Mouse (Mus musculus) midbrain, embryonic 13.5 days (tissue): ENCODE measurements around the gene Sfrp2. TPM values are rescaled to one million over a fixed set of nuclear protein-coding genes. Genes with fewer than 3 reads are reported as not detected.

Experiments
- ATAC-seq: fragments of 200-750 bp; cut with Nextera tagmentation; 2 replicates; pipeline ENCODE4 v1.8.0; 2017; ENCODE audit warnings: mild to moderate bottlenecking, moderate TSS enrichment, moderate library complexity
- H3K27ac ChIP-seq: fragments of 300-500 bp; sonication (generic); 2 replicates; pipeline ENCODE4 v1.5.1; 2015; ENCODE audit warnings: inconsistent platforms, mild to moderate bottlenecking, moderate library complexity
- H3K27me3 ChIP-seq: fragments of 300-500 bp; sonication (generic); 2 replicates; pipeline ENCODE4 v1.6.1; 2015; ENCODE audit warnings: mild to moderate bottlenecking, inconsistent platforms
- H3K36me3 ChIP-seq: fragments of 300-500 bp; sonication (generic); 2 replicates; pipeline ENCODE4 v1.6.1; 2015; ENCODE audit warnings: mild to moderate bottlenecking, inconsistent platforms
- H3K4me1 ChIP-seq: fragments of 300-500 bp; sonication (generic); replicated peaks from 2 replicates; pipeline ENCODE4 v1.6.1; 2015; ENCODE audit warnings: inconsistent platforms
- H3K4me2 ChIP-seq: fragments of 300-500 bp; sonication (generic); replicated peaks from 2 replicates; pipeline ENCODE4 v1.6.1; 2015; ENCODE audit warnings: moderate library complexity, mild to moderate bottlenecking, inconsistent platforms
- H3K4me3 ChIP-seq: fragments of 300-500 bp; sonication (generic); replicated peaks from 2 replicates; pipeline ENCODE4 v1.5.1; 2015; ENCODE audit warnings: mild to moderate bottlenecking, inconsistent platforms
- H3K9ac ChIP-seq: fragments of 300-500 bp; sonication (generic); replicated peaks from 2 replicates; pipeline ENCODE4 v1.6.1; 2015; ENCODE audit warnings: mild to moderate bottlenecking, inconsistent platforms
- H3K9me3 ChIP-seq: fragments of 300-500 bp; sonication (generic); 2 replicates; pipeline ENCODE4 v1.6.1; 2016; ENCODE audit warnings: mild to moderate bottlenecking, inconsistent platforms
- WGBS: fragments of 180-500 bp; shearing (Covaris S2); methylation state at CpG from one replicate; pipeline ENCODE4 v1.1.7; 2015; 5-methylcytosine and 5-hydroxymethylcytosine counted together
- polyA plus RNA-seq: library from polyadenylated mRNA; unstranded; fragments of >200 nt; fragmentation: Nextera tagmentation; extraction: Ambion mirVana; gene quantifications from 2 replicates; pipeline ENCODE4 v1.2.1, GENCODE M21; 2015

Gene Sfrp2
- polyA plus RNA-seq, 1 experiment from 2014 or later, result 35.7 TPM

DNA sequence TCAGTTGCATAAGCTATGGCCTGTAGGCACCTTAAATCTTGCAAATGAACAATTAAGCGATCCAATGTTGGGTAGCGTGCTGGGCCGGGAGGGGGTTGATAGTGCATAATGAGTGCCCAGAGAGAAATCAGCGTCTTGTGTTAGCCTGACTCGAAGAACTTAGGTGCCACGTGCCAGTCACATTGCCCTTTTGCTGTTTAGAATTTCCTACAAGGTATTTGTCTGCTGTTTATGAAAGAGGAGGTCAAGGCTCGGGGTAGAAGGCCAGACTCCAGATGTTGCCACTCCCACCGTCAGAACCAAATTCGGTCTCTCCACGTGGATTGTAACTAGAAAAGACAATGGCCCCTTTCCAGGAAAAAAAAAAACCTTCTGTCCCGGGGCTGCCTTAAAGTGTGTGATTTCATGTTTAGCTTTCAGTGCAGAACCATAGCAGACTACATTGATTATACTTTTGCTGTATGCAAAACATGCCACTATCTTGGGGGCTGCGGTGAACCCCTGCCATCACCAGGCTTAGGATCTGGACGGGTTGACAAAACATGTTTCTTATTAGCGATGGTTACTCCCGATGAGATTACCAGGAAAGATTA, 11.0 kb upstream of the Sfrp2 start:
- no peaks in the 10 kb centered on the region for H3K4me1 ChIP-seq
- no peaks in the 10 kb centered on the region for H3K9me3 ChIP-seq
- no peak for ATAC-seq
- H3K27me3 ChIP-seq, result no peaks in the 10 kb centered on the region
- 84% methylated on average over 15 of the region's 15 CpGs for WGBS
- H3K36me3 ChIP-seq, result no peaks in the 10 kb centered on the region
- no peak overlapping the region for H3K4me2 ChIP-seq
- H3K27ac ChIP-seq, result no peak overlapping the region
- no peak overlapping the region for H3K9ac ChIP-seq
- no peak overlapping the region for H3K4me3 ChIP-seq

DNA sequence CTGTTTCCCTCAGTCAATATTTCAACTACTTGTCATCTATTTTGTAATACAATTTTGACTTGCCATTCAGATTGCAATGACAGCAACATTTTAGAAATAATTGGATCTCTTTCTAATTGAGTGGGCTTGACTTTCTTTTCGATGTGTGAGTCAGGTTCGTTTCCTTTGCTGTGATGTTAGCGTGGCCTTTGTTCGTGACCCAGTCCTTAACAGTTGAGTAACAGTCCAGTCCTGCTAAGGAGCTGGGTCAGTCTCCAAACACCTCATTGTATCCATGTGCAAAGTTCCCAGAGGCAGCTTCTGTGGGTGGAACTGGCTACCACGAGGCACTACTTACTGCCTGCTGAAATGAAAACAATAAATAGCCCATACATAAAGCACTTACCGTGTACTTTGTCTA, 10.5 kb upstream of the Sfrp2 start:
- Histone ChIP-seq H3K27me3 (no peaks in the 10 kb centered on the region), H3K4me1 (no peaks in the 10 kb centered on the region), H3K4me3 (no peak overlapping the region), H3K27ac (no peak overlapping the region), H3K9ac (no peak overlapping the region), H3K4me2 (no peak overlapping the region), H3K36me3 (no peaks in the 10 kb centered on the region), H3K9me3 (no peaks in the 10 kb centered on the region)
- WGBS, result 85% methylated on average over 6 of the region's 6 CpGs
- no peak for ATAC-seq

DNA sequence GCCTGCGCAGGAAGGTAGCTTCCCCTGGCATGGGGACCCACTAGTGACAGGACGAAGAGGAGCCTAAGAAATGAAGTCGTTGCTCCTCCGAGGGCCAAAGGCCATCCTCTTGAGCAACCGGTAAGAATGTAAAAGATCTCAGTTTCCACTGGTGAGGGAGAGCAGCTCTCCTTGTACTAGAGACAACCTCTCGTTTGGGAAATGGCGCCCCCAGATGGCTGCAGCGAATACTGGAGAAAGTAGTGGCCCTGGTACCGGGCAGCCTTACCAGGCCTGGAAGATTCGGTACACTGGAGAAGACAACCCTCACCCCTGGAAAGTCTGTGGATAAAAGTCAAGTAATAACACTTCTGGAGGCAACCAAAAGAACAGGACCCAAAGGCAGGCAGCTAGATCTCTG, 3.8 kb upstream of the Sfrp2 start:
- Histone ChIP-seq H3K4me3 (no peak overlapping the region), H3K4me2 (no peak overlapping the region), H3K27me3 (0 out of 2 replicates have a peak, but pooled peaks cover 20% of the 10 kb centered on the region), H3K4me1 (peaks cover 32% of the 10 kb centered on the region), H3K9ac (no peak overlapping the region), H3K27ac (no peak overlapping the region), H3K36me3 (no peaks in the 10 kb centered on the region), H3K9me3 (no peaks in the 10 kb centered on the region)
- 75% methylated on average over 10 of the region's 10 CpGs for WGBS
- ATAC-seq, result no peak

DNA sequence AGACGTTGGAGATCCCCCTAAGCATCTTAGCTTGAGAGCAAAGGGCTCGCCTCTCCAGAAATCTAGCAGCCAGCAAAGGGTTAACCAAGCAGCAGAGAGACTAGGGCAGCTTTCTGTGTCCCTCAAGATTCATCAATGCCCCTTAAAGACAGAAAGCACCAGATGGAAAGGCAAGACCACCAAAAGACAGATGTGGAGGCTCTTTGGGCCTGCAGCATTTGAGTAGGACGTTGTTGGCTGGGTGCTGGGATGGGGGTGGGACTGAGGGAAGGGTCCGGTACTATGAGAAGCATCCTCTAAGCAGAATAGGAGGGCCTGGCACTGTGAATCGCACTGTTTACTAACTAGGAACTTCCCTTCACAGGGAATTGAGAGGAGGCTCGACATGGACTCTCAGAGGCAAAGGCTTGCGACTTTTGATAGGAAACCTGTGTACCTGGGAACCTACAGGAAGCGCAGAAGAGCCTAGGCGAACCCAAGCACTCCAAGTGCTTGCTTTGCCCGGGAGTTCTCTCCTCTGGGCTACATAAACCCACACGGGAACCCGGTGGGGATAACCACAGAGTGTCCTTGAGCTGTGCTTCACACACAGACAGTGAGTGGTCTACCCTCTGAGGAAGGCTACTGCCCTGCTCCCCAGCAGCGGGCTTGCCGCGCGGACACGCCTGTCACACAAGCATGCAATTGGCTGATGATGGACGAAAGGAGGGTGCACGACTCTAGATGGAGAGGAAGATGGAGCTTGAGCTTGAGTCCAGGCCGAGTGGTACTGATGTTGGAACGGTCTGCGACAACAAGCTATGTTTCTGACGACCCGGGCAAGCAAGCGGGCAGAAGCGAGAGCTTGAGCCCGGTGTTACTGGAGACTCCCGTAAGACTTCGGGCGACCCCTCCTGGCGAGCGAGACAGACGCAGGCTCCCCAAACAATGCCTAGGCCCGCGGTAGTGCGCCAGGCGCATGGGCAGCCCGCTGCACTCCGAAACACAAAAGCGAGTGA, 2.3 kb upstream of the Sfrp2 start:
- no peaks in the 10 kb centered on the region for H3K9me3 ChIP-seq
- H3K36me3 ChIP-seq, result no peaks in the 10 kb centered on the region
- H3K27ac ChIP-seq, result no peak overlapping the region
- H3K4me1 ChIP-seq, result peaks cover 46% of the 10 kb centered on the region
- 8% methylated on average over 40 of the region's 40 CpGs for WGBS
- peak; percentile 77 for ATAC-seq
- H3K4me3 ChIP-seq, result peak overlapping the region; percentile 41
- peak overlapping the region; percentile 58 for H3K4me2 ChIP-seq
- 0 out of 2 replicates have a peak, but pooled peaks cover 20% of the 10 kb centered on the region for H3K27me3 ChIP-seq
- H3K9ac ChIP-seq, result peak overlapping the region; percentile 60

DNA sequence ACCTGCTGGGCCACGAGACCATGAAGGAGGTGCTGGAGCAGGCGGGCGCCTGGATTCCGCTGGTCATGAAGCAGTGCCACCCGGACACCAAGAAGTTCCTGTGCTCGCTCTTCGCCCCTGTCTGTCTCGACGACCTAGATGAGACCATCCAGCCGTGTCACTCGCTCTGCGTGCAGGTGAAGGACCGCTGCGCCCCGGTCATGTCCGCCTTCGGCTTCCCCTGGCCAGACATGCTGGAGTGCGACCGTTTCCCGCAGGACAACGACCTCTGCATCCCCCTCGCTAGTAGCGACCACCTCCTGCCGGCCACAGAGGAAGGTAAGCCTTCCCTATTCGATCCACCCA, 577 bp downstream of the Sfrp2 start:
- Histone ChIP-seq H3K9me3 (no peaks in the 10 kb centered on the region), H3K4me2 (peak overlapping the region; percentile 91), H3K4me1 (peaks cover 50% of the 10 kb centered on the region), H3K4me3 (peak overlapping the region; percentile 62), H3K9ac (peak overlapping the region; percentile 75), H3K27ac (no peak overlapping the region), H3K27me3 (0 out of 2 replicates have a peak, but pooled peaks cover 20% of the 10 kb centered on the region), H3K36me3 (peaks cover 10% of the 10 kb centered on the region; the same call in 1 of the 2 replicates)
- peak; percentile 1; the same call in 1 of the 2 replicates for ATAC-seq
- under 1% methylated on average over 25 of the region's 25 CpGs for WGBS

DNA sequence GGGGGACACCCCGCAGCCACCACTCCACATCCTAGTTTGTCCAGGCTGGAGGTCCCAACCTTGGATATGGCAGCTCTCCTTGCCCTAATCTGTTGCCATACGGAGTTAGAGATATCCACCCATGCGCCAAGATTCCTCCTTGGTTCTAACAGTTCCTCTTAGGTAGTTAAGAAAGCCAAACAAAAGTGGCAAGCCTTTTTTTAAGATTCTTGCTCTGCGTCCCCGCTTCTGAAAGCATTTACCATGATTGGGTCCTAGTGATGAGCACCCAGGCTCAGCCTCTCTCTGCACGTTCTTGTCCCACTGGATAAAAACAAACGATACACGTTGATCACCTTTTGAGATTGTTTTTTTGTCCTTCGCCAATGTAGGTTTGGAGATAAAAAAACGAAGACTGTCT, 1.0 kb downstream of the Sfrp2 start:
- Histone ChIP-seq H3K4me2 (peak overlapping the region; percentile 91), H3K4me3 (peak overlapping the region; percentile 62), H3K4me1 (peaks cover 50% of the 10 kb centered on the region), H3K36me3 (peaks cover 10% of the 10 kb centered on the region; the same call in 1 of the 2 replicates), H3K9me3 (no peaks in the 10 kb centered on the region), H3K27ac (no peak overlapping the region), H3K9ac (peak overlapping the region; percentile 75), H3K27me3 (0 out of 2 replicates have a peak, but pooled peaks cover 18% of the 10 kb centered on the region)
- 1% methylated on average over 10 of the region's 10 CpGs for WGBS
- ATAC-seq, result no peak

DNA sequence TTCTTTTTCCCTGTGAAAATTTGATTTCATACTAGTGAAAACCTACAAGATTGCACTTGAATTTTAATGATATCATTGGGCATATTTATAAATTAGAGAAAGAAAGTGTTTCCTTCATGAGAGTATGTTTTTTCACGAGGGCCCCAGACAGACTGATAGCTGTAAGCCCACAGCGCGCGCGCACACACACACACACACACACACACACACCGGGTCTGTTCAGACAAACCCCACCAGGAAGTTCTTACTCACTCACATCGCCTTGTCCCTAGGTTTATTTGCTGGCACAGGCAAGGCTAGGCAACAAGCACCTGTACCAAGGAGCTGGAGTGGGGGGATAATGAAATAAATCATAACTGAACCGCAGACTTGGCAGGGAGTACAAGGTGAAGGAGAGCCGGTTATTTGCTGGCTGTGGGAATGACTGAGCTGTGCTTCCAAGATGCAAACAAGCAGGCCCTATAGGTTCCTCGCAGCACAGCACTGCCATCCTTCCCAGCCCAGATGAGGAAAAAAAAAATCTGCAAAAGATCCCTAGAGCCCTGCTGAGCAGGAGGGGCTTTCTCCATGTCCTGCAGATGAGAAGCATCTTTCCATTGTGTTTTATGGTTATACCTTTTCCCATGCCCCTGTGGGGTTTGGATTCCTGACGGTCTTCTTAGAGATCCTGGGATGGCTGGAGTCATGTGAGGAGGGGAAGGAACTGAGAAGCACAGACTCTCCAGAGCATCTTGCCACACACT, 2.3 kb downstream of the Sfrp2 start:
- Histone ChIP-seq H3K4me2 (peak overlapping the region; percentile 91), H3K27ac (no peak overlapping the region), H3K4me1 (peaks cover 48% of the 10 kb centered on the region), H3K27me3 (0 out of 2 replicates have a peak, but pooled peaks cover 4% of the 10 kb centered on the region), H3K4me3 (peak overlapping the region; percentile 25), H3K9ac (peak overlapping the region; percentile 46), H3K9me3 (no peaks in the 10 kb centered on the region), H3K36me3 (peaks cover 20% of the 10 kb centered on the region)
- WGBS, result 18% methylated on average over 11 of the region's 11 CpGs
- no peak for ATAC-seq

DNA sequence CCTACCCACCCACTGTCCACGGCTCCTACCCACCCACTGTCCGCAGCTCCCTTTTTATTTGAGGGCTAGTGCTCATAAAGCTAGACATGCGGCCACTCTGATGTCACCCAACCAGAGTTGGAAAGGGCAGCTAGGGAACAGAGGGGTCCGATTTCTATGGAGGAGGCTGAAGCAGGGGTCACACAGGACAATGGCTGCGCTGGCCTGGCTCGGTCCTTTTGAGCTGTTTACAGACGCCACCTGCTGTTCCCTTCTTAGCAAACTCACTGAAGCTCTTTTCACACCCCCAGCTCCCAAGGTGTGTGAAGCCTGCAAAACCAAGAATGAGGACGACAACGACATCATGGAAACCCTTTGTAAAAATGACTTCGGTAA, 2.9 kb downstream of the Sfrp2 start:
- 3% methylated on average over 10 of the region's 10 CpGs for WGBS
- Histone ChIP-seq H3K9me3 (no peaks in the 10 kb centered on the region), H3K36me3 (peaks cover 21% of the 10 kb centered on the region), H3K4me3 (peak overlapping the region; percentile 25), H3K4me1 (peaks cover 43% of the 10 kb centered on the region), H3K27ac (no peak overlapping the region), H3K27me3 (0 out of 2 replicates have a peak, but pooled peaks cover 3% of the 10 kb centered on the region), H3K9ac (peak overlapping the region; percentile 46), H3K4me2 (peak overlapping the region; percentile 91)
- ATAC-seq, result no peak

DNA sequence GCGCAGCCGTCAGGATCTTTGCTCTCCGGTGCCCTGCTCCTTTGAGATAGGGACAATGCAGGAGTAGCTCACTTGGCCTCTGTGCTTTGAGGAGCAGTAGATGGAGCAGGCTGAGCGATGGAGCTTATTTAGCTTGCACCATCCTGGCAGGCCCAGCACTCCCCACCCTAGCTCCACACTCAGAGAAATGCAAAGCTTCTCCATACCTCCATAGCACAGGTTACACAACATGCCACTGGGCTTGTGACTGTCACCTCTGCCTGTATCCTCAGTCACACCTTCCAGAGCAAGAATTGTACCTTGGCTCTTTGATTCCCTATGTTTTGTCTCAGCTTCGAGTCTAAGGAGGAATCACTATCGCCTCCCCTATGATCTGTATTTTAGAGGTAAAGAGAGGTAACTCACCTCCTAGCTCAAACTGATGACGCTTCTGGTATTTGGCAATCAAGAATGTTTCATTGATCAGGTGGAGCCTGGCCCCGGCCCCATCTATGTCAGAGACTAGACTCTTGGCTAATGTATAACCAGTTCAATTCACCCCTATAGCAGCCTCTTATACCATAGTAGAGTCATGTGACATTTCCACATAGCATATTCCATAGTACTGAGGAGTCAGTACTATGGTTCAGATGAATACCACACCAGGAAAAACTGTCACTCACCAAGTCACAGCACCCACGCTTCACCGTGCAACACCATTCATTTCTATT, 5.2 kb downstream of the Sfrp2 start:
- WGBS, result 89% methylated on average over 10 of the region's 10 CpGs
- Histone ChIP-seq H3K9ac (no peak overlapping the region), H3K4me1 (peaks cover 27% of the 10 kb centered on the region), H3K4me2 (no peak overlapping the region), H3K9me3 (no peaks in the 10 kb centered on the region), H3K27ac (no peak overlapping the region), H3K36me3 (peaks cover 23% of the 10 kb centered on the region), H3K4me3 (no peak overlapping the region), H3K27me3 (no peaks in the 10 kb centered on the region)
- ATAC-seq, result no peak

DNA sequence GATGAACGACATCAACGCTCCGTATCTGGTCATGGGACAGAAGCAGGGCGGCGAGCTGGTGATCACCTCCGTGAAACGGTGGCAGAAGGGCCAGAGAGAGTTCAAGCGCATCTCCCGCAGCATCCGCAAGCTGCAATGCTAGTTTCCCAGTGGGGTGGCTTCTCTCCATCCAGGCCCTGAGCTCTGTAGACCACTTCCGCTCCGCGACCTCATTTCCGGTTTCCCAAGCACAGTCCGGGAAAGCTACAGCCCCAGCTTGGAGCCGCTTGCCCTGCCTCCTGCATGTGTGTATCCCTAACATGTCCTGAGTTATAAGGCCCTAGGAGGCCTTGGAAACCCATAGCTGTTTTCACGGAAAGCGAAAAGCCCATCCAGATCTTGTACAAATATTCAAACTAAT, 7.2 kb downstream of the Sfrp2 start:
- no peak for ATAC-seq
- Histone ChIP-seq H3K9me3 (no peaks in the 10 kb centered on the region), H3K9ac (no peak overlapping the region), H3K27me3 (no peaks in the 10 kb centered on the region), H3K4me1 (peaks cover 10% of the 10 kb centered on the region), H3K4me2 (no peak overlapping the region), H3K36me3 (peaks cover 23% of the 10 kb centered on the region), H3K4me3 (no peak overlapping the region), H3K27ac (no peak overlapping the region)
- 90% methylated on average over 18 of the region's 18 CpGs for WGBS

DNA sequence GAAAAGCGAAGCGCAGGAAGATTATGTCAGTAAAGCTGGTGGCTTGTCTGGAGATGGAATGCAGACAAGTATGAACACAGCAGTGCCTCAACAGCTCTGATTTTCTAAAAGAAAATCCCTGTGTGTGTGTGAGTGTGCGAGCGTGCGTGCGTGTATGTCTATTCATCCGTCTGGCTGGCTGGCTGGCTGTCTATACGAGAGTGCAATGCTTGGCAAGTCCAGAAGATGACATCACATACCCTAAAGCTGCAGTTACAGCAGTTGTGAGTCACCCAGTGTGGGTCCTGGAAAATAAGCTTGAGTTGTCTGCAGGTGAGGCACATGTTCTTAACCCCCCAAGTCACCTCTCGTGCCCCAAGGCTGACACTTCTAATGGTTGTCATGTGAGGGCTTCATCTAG, 9.3 kb downstream of the Sfrp2 start:
- 74% methylated on average over 9 of the region's 9 CpGs for WGBS
- H3K27ac ChIP-seq, result no peak overlapping the region
- H3K4me3 ChIP-seq, result no peak overlapping the region
- H3K9ac ChIP-seq, result no peak overlapping the region
- H3K9me3 ChIP-seq, result no peaks in the 10 kb centered on the region
- peaks cover 20% of the 10 kb centered on the region for H3K36me3 ChIP-seq
- ATAC-seq, result no peak
- H3K27me3 ChIP-seq, result no peaks in the 10 kb centered on the region
- H3K4me1 ChIP-seq, result no peaks in the 10 kb centered on the region
- no peak overlapping the region for H3K4me2 ChIP-seq
